Mouse (Mus musculus) embryonic facial prominence, embryonic 15.5 days (tissue): ENCODE measurements at regions not wholly inside any gene's neighbourhood (a gene's known extent, or its start where the extent isn't known, plus 50 kb on each side); places are given as distances from the start of the nearest gene placed in this dataset. TPM values are rescaled to one million over a fixed set of nuclear protein-coding genes. Genes with fewer than 3 reads are reported as not detected.

Experiments used
- ATAC-seq: fragments of 200-750 bp; cut with Nextera tagmentation; 2 replicates; pipeline ENCODE4 v1.8.0; 2017; ENCODE audit warnings: low read depth, moderate TSS enrichment; ENCODE audit not compliant: insufficient number of reproducible peaks, low FRiP score, low TSS enrichment
- H3K27ac ChIP-seq: fragments of 300-500 bp; sonication (generic); replicated peaks from 2 replicates; pipeline ENCODE4 v1.5.1; 2015; ENCODE audit warnings: mild to moderate bottlenecking, inconsistent platforms
- H3K27me3 ChIP-seq: fragments of 300-500 bp; sonication (generic); 2 replicates; pipeline ENCODE4 v1.6.1; 2015; ENCODE audit warnings: inconsistent platforms
- H3K36me3 ChIP-seq: fragments of 300-500 bp; sonication (generic); 2 replicates; pipeline ENCODE4 v1.6.1; 2015; ENCODE audit warnings: mild to moderate bottlenecking, inconsistent platforms
- H3K4me1 ChIP-seq: fragments of 300-500 bp; sonication (generic); 2 replicates; pipeline ENCODE4 v1.6.1; 2015; ENCODE audit warnings: inconsistent platforms
- H3K4me2 ChIP-seq: fragments of 300-500 bp; sonication (generic); replicated peaks from 2 replicates; pipeline ENCODE4 v1.6.1; 2015; ENCODE audit warnings: mild to moderate bottlenecking, inconsistent platforms
- H3K4me3 ChIP-seq: fragments of 300-500 bp; sonication (generic); replicated peaks from 2 replicates; pipeline ENCODE4 v1.5.1; 2015; ENCODE audit warnings: mild to moderate bottlenecking, inconsistent platforms
- H3K9ac ChIP-seq: fragments of 300-500 bp; sonication (generic); 2 replicates; pipeline ENCODE4 v1.6.1; 2015; ENCODE audit warnings: inconsistent platforms
- H3K9me3 ChIP-seq: fragments of 300-500 bp; sonication (generic); replicated peaks from 2 replicates; pipeline ENCODE4 v1.6.1; 2016; ENCODE audit warnings: inconsistent platforms
- WGBS: fragments of 180-500 bp; shearing (Covaris S2); methylation state at CpG from one replicate; pipeline ENCODE4 v1.1.7; 2015; 5-methylcytosine and 5-hydroxymethylcytosine counted together
- microRNA counts: library from miRNA; unstranded; fragments of <30 nt; microRNA quantifications from one replicate; lab custom pipeline; 2016
- microRNA-seq: library from miRNA; unstranded; fragments of <30 nt; microRNA quantifications from one replicate; pipeline ENCODE4, GENCODE M21; 2016; ENCODE audit warnings: borderline number of aligned reads

DNA sequence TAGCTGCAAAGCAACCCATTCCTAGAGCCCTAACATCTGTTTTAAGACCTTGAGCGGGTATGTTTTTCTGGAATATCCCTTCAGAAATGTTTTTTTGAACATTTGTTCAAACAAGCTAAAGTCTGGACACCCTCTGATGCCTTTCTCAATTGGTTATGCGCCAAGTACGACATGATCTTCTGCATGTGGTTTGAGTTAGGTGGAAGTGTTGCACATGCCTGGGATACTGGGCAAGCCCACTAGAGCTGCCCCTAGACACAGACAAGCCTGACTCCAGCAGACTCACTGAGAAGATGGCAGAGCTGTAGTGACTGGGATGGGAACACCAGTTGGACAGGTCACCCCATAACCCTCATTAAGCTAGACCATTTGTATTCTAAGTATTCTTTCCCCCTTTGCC, 153.2 kb upstream of the Cypt2 start:
- no peak overlapping the region for H3K27ac ChIP-seq
- H3K9me3 ChIP-seq = no peaks in the 10 kb centered on the region
- no peak overlapping the region for H3K4me3 ChIP-seq
- H3K36me3 ChIP-seq = no peaks in the 10 kb centered on the region
- H3K4me1 ChIP-seq = no peaks in the 10 kb centered on the region
- H3K27me3 ChIP-seq = peaks cover 8% of the 10 kb centered on the region; the same call in 1 of the 2 replicates
- H3K4me2 ChIP-seq = no peak overlapping the region
- no peak for ATAC-seq
- H3K9ac ChIP-seq = no peak overlapping the region
- 57% methylated on average over 3 of the region's 3 CpGs for WGBS

DNA sequence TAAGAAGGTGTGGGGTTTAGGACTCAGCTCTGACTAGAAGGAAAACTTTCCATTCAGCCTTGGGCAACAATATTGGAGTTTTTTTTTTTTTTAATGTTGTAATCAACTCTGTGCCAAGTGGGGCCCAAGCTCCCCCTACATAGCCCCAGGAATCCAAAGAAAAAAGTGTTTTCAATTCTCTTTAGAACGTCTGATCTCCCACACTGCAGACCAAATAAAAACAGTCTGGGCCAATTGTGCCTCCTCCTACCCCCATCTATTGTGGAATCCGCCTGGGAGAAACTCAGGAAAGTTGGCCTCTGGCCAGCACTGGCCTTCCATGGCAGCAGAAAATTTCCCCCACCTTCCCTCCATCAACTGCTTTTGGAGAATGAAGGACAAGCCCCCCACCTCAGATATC, 133.3 kb upstream of the Cypt2 start:
- 32% methylated on average over 2 of the region's 2 CpGs for WGBS
- H3K4me1 ChIP-seq = no peaks in the 10 kb centered on the region
- H3K27me3 ChIP-seq = no peaks in the 10 kb centered on the region; the same call in 1 of the 2 replicates
- H3K36me3 ChIP-seq = no peaks in the 10 kb centered on the region
- no peak overlapping the region for H3K9ac ChIP-seq
- H3K4me2 ChIP-seq = no peak overlapping the region
- ATAC-seq = peak; percentile 81
- no peak overlapping the region for H3K4me3 ChIP-seq
- no peak overlapping the region for H3K27ac ChIP-seq
- no peaks in the 10 kb centered on the region for H3K9me3 ChIP-seq

DNA sequence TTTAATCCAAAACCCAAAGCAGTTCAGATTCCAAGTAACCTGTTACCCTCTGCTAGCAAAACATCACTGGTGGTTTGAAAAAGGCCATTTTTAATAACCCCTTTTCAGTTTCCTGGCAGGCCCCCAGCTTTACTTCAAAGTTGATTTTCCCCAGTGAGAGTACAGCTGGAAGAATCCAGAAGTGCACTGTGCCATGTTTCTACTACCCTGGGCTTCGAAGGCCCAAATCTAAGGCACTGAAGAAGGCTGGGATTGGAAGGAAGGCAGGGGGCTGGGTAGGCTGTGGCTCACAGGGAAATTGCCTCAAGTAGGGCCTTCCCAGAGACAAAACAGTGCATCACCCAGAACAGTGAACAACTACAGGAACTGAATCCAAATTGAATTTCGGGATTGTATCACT, 131.6 kb upstream of the Cypt2 start:
- Histone ChIP-seq H3K4me1 (no peaks in the 10 kb centered on the region), H3K9ac (no peak overlapping the region), H3K36me3 (no peaks in the 10 kb centered on the region), H3K4me2 (no peak overlapping the region), H3K27me3 (no peaks in the 10 kb centered on the region; the same call in 1 of the 2 replicates), H3K9me3 (no peaks in the 10 kb centered on the region), H3K27ac (no peak overlapping the region), H3K4me3 (no peak overlapping the region)
- ATAC-seq = no peak
- 53% methylated on average over 2 of the region's 2 CpGs for WGBS

DNA sequence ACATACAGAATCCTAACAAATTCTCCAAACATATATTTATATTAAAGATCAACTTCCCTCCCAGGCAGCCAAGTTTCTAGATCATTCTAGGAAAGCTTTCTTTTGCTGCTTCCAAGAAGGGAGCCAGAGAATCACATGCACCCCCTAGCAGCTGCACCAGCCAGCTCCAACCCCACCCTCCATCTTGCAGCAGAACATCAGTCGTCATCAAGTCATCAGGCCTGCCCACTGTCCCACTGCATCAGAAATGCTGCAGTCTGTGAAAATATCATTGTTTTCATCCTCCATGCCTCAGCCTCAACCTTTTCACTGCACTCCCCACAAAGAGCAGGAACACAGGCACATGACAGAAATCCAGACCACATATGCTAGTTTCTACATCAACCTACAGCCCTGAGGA, 109.1 kb upstream of the Cypt2 start:
- Histone ChIP-seq H3K27me3 (peaks cover 10% of the 10 kb centered on the region; the same call in 1 of the 2 replicates), H3K9me3 (no peaks in the 10 kb centered on the region), H3K27ac (no peak overlapping the region), H3K4me3 (no peak overlapping the region), H3K4me1 (no peaks in the 10 kb centered on the region), H3K9ac (no peak overlapping the region), H3K4me2 (no peak overlapping the region), H3K36me3 (no peaks in the 10 kb centered on the region)
- WGBS = 63% methylated on average over 1 of the region's 1 CpGs
- ATAC-seq = no peak

GRCm38 (mm10) chrX:105391029-105391428, 108.5 kb upstream of the Cypt2 start:
- H3K9me3 ChIP-seq = no peaks in the 10 kb centered on the region
- H3K27me3 ChIP-seq = peaks cover 10% of the 10 kb centered on the region; the same call in 1 of the 2 replicates
- no peak overlapping the region for H3K4me3 ChIP-seq
- H3K27ac ChIP-seq = no peak overlapping the region
- no peaks in the 10 kb centered on the region for H3K36me3 ChIP-seq
- no peak for ATAC-seq
- H3K9ac ChIP-seq = no peak overlapping the region
- no peak overlapping the region for H3K4me2 ChIP-seq
- no peaks in the 10 kb centered on the region for H3K4me1 ChIP-seq

GRCm38 (mm10) chrX:105391680-105392462, 107.7 kb upstream of the Cypt2 start:
- no peaks in the 10 kb centered on the region for H3K9me3 ChIP-seq
- H3K36me3 ChIP-seq = no peaks in the 10 kb centered on the region
- no peak overlapping the region for H3K27ac ChIP-seq
- 32% methylated on average over 8 of the region's 8 CpGs for WGBS
- H3K27me3 ChIP-seq = peaks cover 10% of the 10 kb centered on the region; the same call in 1 of the 2 replicates
- H3K9ac ChIP-seq = no peak overlapping the region
- H3K4me1 ChIP-seq = no peaks in the 10 kb centered on the region
- no peak overlapping the region for H3K4me3 ChIP-seq
- peak; percentile 39; the same call in 1 of the 2 replicates for ATAC-seq
- no peak overlapping the region for H3K4me2 ChIP-seq

- Histone ChIP-seq H3K27ac (no peak overlapping the region), H3K9me3 (no peaks in the 10 kb centered on the region), H3K9ac (no peak overlapping the region), H3K27me3 (peaks cover 10% of the 10 kb centered on the region; the same call in 1 of the 2 replicates), H3K36me3 (no peaks in the 10 kb centered on the region), H3K4me3 (no peak overlapping the region), H3K4me1 (no peaks in the 10 kb centered on the region), H3K4me2 (no peak overlapping the region)
- no peak for ATAC-seq
- 28% methylated on average over 11 of the region's 11 CpGs for WGBS
Measured at GRCm38 (mm10) chrX:105393259-105393658, 106.3 kb upstream of the Cypt2 start.

GRCm38 (mm10) chrX:105413351-105413750, 86.2 kb upstream of the Cypt2 start:
- Histone ChIP-seq H3K4me2 (no peak overlapping the region), H3K4me1 (no peaks in the 10 kb centered on the region), H3K36me3 (no peaks in the 10 kb centered on the region), H3K4me3 (no peak overlapping the region), H3K9me3 (no peaks in the 10 kb centered on the region), H3K27me3 (no peaks in the 10 kb centered on the region), H3K9ac (no peak overlapping the region), H3K27ac (no peak overlapping the region)
- 37% methylated on average over 5 of the region's 5 CpGs for WGBS
- ATAC-seq = no peak

GRCm38 (mm10) chrX:105420976-105421375, 78.6 kb upstream of the Cypt2 start:
- H3K27ac ChIP-seq = peak overlapping the region; percentile 39; the same call in 1 of the 2 replicates
- H3K36me3 ChIP-seq = no peaks in the 10 kb centered on the region
- H3K9me3 ChIP-seq = no peaks in the 10 kb centered on the region
- H3K4me1 ChIP-seq = no peaks in the 10 kb centered on the region
- no peak overlapping the region for H3K9ac ChIP-seq
- WGBS = 31% methylated on average over 3 of the region's 3 CpGs
- no peak overlapping the region for H3K4me3 ChIP-seq
- H3K27me3 ChIP-seq = peaks cover 3% of the 10 kb centered on the region; the same call in 1 of the 2 replicates
- ATAC-seq = no peak
- H3K4me2 ChIP-seq = no peak overlapping the region

MicroRNAs encoded in the stretch of these regions (microRNA counts, 519-probe panel; counts per million panel counts)
- microRNA mmu-miR-325 (lab: Ali Mortazavi, UCI) = not detected

Small RNA genes in the stretch of these regions (microRNA-seq; reads per million reads assigned to microRNA genes)
- gene Mir325 = 18.3 reads per million, percentile 35 among the genes with 10 or more reads in this experiment
